Mouse (Mus musculus) urinary bladder, postnatal 14 days (tissue): ENCODE data around the gene Actr1b.
"Not testable (repeated sequence)": the region's sequence is repeated elsewhere in the genome, so short reads cannot be mapped to it uniquely, and the experiment has no call there.

Experiments
- DNase-seq: peaks from one replicate; pipeline ENCODE4 v3.0.0; 2021; ENCODE audit warnings: low spot score

The Actr1b gene

GRCm38 (mm10) chr1:36697030-36697429 lies 17.2 kb downstream of the Actr1b start:
- no peak for DNase-seq

- no peak for DNase-seq
Measured at GRCm38 (mm10) chr1:36696411-36696810, 17.8 kb downstream of the Actr1b start.

- no peak for DNase-seq
Measured at GRCm38 (mm10) chr1:36694871-36695270, 19.4 kb downstream of the Actr1b start.

GRCm38 (mm10) chr1:36691271-36692155 lies 22.7 kb downstream of the Actr1b start, which contains the start of gene Cox5b:
Gene Cox5b, plus strand, starts transcription at chr1:36691449.
- peak; percentile 98 for DNase-seq

GRCm38 (mm10) chr1:36690671-36691235 lies 23.5 kb downstream of the Actr1b start:
- DNase-seq, result no peak

GRCm38 (mm10) chr1:36683810-36684467 lies 30.3 kb downstream of the Actr1b start:
- DNase-seq, result peak; percentile 88

GRCm38 (mm10) chr1:36682620-36683355 lies 31.4 kb downstream of the Actr1b start, which contains the start of gene Fam178b:
Gene Fam178b, minus strand, starts transcription at chr1:36683183.
- DNase-seq, result no peak

GRCm38 (mm10) chr1:36680893-36681292 lies 33.3 kb downstream of the Actr1b start:
- no peak for DNase-seq

GRCm38 (mm10) chr1:36674936-36675335 lies 39.3 kb downstream of the Actr1b start:
- no peak for DNase-seq

GRCm38 (mm10) chr1:36672648-36673350 lies 41.4 kb downstream of the Actr1b start:
- DNase-seq, result no peak

- no peak for DNase-seq
Measured at GRCm38 (mm10) chr1:36671260-36671659, 43.0 kb downstream of the Actr1b start.

- no peak for DNase-seq
Measured at GRCm38 (mm10) chr1:36670256-36670655, 44.0 kb downstream of the Actr1b start.

- not testable (repeated sequence) for DNase-seq
Measured at GRCm38 (mm10) chr1:36668007-36668406, 46.2 kb downstream of the Actr1b start.

GRCm38 (mm10) chr1:36665934-36666333 lies 48.3 kb downstream of the Actr1b start:
- DNase-seq, result no peak

GRCm38 (mm10) chr1:36665165-36665723 lies 49.0 kb downstream of the Actr1b start:
- DNase-seq, result peak; percentile 9

GRCm38 (mm10) chr1:36664457-36664856 lies 49.8 kb downstream of the Actr1b start:
- DNase-seq, result peak; percentile 18

- DNase-seq, result no peak
Measured at GRCm38 (mm10) chr1:36658621-36659399, 55.4 kb downstream of the Actr1b start.

GRCm38 (mm10) chr1:36657658-36658415 lies 56.4 kb downstream of the Actr1b start:
- DNase-seq, result no peak

GRCm38 (mm10) chr1:36656233-36656632 lies 58.0 kb downstream of the Actr1b start:
- DNase-seq, result no peak
